Mouse (Mus musculus) large intestine, adult 2 months (tissue): ENCODE data around the gene Kansl1. TPM values are rescaled to one million over a fixed set of nuclear protein-coding genes. Genes with fewer than 3 reads are reported as not detected.

ENCODE experiments used
- DNase-seq: peaks from one replicate; pipeline ENCODE4 v3.0.0-alpha.2; 2012; ENCODE audit warnings: low read depth, low spot score
- WGBS: fragments of 180-500 bp; shearing (Covaris S2); methylation state at CpG from one replicate; pipeline ENCODE4 v1.1.7; 2018; 5-methylcytosine and 5-hydroxymethylcytosine counted together
- polyA plus RNA-seq: library from polyadenylated mRNA; depleted of rRNA; stranded (reverse); fragments of >200 nt; gene quantifications from 2 replicates; pipeline ENCODE4 v1.2.3, GENCODE M21; 2012

Gene Kansl1
- polyA plus RNA-seq, 1 experiment: 31.6 TPM

DNA sequence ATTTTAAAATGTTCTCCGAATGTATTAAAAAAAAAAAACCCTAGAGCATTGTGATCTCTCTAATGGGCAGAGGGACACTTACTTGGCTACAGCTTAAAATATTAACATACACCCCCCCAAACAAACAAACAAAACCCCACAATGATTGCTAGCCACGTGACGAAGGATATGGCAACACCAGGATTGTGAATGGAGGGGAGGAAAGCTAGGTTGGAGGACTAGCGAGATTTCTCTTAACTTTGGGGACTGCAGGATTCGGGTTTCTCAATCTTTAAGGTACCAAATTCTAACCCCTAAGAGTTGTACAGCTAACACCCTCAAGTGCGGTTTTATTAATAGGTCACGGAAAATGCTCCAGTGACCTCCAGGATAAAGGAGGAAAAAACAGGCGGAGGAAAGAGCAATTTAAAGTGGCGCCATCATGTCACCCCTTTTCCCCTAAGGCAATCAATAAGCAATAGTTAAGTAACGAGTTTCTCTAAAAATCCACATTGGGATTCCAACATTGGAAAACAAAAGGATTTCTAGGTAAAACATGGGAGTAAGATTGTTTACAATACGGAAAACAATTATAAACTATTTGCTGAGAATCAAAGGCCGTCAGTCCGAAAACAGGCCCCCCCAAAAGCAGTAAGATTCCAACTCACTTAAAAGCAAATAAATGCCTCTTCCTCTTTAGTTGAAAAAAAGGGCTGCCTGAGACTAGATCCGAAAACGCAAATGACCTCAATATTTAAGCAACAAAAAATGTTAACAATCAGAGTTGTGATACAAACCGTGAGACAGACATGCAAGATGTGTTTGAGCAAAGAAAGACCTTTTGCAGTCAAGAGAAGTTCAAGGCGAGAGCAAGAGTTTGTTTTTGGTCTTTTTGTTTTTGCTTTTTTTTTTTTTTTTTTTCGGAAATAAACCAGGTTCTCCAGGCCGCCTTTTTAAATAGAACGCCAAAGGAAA is 27.9 kb downstream of the Kansl1 start:
- peak; percentile 24 for DNase-seq
- under 1% methylated on average over 20 of the region's 20 CpGs for WGBS

DNA sequence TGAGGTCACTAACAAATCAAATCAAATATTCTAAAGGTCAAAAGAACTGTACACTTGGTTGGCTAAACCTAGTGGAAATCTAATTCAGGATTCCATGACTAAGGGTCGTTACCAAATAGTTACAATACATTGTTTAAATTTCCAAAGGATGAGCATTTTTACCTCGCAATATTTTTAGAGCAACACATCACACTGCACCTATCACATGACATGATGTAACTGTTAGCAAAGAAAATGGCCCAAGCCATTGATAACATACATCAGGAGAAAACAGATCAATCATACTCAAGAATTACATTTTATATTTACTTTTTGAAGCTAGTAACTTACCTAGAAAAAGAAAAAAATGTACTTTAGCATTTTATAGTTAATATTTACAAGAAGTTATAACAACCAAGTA is 29.0 kb downstream of the Kansl1 start:
- no peak for DNase-seq
- 18% methylated on average over 2 of the region's 2 CpGs for WGBS

DNA sequence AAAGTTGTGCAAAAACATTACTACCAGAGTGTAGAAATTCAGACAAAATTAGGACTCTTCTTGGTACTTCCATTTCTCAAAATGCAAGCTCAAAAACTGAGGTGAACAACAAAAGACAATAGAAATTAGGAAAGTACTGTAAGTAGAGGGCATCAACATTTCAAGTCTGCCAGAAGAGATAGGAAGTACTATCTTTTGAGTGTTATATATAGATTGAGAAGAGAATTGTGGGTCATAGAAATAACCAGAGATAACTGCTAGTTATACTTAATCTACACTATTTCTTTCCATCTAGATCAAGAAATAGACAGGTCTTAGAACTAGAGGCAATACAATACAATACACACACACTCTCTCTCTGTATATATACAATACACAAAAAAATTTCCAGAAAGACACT is 30.2 kb downstream of the Kansl1 start:
- DNase-seq: no peak

DNA sequence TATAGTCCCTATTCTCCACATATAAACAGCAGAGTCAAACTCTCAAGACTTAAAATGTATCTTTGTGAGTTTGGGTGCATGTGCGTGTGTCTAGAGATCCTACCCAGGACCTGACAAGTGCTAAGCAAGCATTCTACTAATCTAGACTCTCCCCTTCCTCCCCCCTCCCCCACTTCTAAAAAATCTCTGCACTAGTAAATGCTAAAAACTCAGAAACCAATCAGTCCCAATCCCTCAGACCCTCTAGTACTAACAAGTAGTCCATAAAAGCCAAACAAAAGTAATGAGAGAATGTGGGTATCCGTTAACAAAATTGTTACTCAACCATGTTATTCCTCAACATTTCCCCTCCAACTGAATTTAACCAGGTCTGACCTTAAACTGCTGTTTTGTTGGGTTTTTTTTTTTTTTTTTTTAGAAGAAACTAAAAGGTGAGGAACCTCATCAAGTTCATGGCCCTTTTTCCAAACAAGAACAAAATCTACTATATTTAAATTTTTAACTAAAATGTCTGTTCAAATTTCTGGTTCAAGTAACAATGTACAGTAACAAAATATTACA is 32.2 kb downstream of the Kansl1 start:
- DNase-seq: no peak
- WGBS: 64% methylated on average over 2 of the region's 2 CpGs

DNA sequence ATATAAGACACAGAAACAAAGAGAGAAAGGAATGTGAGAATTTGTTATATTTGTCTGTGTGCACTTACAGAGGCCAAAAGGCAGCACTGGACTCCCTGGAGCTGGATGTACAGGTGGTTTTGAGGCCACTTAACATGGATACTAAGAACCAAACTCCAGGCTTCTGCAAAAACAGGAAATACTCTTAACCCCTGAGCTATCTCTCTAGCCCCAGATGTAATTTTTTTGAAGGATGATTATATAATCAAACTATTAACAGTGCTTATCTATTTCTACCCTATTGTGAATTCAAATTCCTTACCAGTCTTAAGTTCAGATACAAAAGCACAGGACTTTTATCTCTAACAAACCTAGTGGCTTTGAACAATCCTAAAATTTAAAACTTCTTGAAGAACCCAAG is 32.9 kb downstream of the Kansl1 start:
- DNase-seq: no peak

DNA sequence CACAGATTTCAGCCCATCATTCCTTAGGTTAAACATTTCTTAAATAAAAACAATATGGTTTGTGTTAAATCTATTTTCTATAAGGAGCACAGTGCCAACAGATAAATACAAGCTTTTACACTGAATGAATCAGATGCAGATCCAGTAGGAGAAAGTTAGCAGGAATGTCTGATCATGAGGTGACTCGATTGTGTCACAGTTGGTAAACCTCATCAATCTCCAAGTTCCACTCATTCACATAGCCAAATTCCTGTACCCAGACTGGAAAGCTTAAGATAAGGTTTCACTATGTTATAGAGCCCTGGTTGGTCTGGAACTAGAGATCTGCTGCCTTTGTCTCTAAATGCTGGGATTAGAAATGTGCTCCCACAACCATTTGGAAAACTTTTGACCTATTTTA is 33.5 kb downstream of the Kansl1 start:
- DNase-seq: no peak
- WGBS: 36% methylated on average over 1 of the region's 1 CpGs

DNA sequence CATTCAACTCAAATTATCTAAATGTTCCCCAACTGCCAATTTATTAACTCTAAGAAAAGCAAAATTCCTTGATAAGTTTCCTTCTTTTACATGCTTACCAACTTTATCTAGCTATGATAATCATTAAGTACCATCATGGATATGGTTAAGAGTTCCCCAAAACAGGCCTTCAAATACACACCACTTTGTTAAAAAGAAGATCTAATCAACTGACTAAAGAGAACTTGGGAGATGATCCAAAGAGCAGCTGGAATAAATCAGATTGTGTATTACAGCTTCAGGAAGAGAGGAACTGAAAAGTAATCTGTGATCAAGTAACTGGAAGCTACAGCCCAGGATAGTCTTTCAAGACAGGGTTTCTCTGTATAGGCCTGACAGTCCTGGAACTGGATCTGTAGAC is 36.4 kb downstream of the Kansl1 start:
- DNase-seq: no peak

DNA sequence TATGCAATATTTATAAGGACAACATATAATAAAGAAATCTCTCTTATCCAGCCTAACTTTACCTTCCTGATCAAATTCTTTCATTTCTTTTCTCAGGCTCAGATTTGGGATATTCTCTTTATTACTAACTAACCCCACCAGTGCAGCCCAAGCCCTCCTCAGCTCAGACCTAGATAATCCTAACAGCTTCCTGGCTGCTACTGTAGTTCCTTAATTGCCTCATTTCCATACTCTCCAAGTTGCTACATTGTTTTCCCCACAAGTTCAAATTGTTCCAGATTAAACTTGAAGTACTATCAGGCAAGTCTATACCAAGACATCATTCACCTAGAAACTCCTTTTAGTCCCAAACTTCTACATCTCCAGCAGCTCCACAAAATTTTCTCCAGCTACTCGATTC is 36.9 kb downstream of the Kansl1 start:
- no peak for DNase-seq
- WGBS: 65% methylated on average over 1 of the region's 1 CpGs

DNA sequence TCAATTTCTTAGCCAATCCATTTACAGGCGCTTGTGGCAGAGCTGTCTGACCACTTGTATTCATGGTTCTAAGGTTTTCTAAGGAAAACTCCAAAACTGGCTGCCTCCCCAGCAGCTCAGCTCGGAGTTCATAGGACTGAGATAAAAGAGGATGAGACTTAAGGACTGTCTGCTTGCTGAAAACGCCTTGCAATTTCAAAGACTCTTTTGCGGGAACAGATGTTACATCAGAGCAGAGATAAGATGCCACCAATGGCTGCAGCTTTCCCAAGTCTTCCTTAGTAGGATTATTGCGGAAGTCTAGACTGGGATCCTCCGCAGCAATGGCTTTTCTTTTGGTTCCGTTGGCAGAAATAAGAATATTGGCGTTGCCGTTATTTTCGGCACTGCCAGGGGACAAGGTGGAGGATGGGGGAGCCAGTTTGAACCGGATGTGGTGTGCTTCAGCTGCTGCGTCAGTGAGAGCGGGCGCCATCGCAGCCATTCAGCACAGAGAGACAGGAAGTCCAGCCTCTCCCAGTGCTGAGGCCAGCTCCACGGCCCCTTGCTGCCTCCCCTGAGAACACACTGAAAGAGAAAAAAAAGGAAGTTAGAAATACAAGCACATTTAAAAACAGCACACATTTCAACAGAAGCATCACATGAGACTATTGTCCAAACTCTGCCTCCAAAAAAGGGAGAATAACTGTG is 43.8 kb downstream of the Kansl1 start:
- no peak for DNase-seq
- 75% methylated on average over 16 of the region's 16 CpGs for WGBS

DNA sequence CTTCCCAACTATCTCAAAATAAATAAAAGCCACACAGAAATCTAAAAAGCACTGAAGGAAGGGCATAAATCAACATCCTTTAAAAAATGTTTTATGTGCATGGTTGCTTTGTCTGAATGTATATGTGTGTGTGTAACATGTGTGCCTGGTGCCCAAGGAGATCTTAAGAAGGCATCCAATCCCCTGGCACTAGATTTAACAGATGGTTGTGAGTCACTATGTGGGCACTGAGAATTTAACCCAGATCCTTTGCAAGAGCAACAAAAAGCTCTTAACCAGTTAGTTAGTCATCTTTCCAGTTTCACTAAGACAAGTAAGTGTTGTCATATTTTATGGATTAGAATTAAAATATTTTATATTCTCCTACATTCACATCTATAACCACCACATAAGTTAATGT is 56.4 kb downstream of the Kansl1 start:
- no peak for DNase-seq

DNA sequence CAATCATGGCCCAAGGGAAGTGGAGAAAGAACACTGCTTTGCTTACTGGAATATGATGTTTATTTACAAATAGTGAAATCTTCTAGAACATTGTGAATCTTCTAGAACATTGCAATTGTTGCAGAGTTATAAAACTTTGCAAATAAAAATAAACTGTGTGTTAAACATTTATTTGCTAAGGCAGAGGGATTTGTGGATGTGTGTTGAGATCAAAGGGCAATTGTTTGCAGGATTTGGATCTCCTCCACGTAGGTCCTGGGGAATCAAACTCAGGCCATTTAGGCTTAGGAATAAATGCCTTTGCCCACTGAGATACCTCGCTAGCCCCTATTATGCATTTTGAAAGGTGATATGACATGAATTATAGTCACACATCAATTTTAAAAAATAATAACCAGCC is 61.3 kb downstream of the Kansl1 start:
- 20% methylated on average over 2 of the region's 2 CpGs for WGBS
- peak; percentile 16 for DNase-seq

DNA sequence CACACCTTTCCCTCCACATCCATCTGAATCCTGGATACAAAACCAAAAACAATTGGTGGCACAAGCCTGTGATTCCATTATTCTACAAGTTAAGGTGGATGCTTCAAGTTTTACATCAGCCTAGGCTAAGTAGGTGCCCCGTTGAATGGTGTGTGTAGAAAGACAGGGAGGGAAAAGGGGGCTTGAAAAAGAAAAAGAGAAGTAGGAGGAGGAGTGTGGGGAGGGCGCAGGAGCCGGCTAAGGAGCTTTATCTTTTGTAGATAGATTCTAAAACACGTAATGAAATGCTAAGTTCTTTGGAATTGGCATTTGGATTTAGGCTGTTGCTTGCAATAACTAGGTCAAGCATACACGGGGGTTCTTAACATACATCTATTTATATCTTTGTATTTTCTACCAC is 67.7 kb downstream of the Kansl1 start:
- 73% methylated on average over 5 of the region's 5 CpGs for WGBS
- no peak for DNase-seq

DNA sequence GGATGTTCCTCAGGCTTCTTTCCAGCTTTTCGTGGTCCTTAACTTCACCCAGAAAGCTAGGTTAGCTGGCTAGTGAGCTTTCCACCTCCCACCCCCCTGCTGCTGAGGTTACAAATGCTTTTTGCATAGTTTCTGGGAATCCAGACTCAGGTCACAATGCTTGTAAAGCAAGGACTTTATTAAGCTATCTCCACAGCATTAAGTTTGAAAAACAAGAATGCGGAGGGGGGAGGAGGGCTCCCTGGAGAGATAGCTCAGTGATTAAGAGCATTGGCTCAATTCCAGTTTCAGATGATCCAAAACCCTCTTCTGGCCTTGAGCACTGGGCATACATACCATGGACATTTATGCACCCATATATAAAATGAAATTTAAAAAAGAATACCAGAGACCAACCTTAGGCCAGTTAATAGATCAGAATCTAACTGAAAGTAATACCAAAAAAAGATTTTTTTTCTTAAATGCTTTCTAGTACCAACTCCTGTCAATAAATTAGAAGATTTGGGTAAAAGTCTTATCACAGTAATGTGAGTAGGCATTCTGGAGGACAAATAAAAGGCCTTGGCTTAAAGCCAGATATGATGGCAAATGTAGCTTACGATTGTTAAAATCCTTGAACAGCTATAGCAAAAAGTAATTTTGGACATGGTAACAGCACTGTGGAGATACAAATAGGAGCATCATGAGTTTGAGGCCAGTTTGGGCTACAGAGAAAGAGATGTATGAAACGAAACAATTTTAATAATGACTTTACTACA is 69.0 kb downstream of the Kansl1 start:
- 68% methylated on average over 4 of the region's 4 CpGs for WGBS
- no peak for DNase-seq

DNA sequence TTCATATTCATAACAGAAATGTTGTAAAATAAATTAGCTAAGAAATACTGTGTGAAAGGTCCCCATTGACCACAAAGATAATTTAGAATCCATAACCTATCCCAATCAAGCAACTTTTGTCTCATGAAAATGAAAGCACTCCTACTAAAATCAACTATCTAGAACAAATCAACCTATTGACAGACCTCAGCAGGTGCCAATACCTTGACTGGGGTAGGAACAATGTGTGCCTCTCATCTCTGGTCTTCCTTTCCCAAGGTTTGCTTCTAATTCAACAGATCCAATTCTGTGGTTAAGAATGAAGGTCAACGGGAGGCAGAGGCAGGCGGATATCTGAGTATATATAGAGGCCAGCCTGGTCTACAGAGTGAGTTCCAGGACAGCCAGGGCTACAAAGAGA is 73.0 kb downstream of the Kansl1 start:
- no peak for DNase-seq
- 84% methylated on average over 2 of the region's 2 CpGs for WGBS

DNA sequence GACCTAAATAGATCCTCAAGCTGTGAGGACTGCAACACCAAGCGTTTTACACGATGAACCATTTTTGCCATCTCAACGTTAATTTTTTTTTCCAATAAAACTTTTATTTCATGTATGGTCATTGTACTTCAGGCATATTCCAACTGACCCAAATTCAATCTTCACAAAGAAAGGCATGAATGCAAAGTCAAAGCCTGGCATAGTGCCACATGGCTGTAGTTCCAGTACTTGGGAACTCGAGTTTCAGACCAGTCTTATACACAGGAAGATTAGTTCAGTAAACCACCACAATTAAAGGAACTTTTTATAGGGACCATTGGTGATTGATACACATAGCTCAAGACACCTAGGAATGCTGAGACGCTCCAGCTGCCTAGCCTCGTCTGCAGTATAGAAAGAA is 75.5 kb downstream of the Kansl1 start:
- 38% methylated on average over 6 of the region's 6 CpGs for WGBS
- no peak for DNase-seq

DNA sequence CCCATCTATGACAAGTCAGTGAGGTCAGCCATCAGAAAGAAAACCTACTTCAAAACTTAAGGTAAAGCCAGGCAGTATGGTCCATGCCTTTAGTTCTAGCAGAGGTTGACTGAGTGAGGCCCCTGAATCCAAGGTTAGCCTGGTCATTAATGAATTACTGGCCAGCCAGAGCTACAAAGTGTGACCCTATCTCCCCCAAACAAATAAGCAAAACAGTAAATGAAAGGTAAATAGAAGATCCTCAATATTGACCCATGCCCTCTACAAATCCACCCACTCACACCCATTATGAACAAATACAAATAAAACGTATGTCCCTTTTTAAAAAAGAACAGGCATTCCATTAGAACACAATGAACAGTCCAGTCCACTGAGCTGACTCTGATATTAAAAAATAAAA is 76.5 kb downstream of the Kansl1 start:
- 42% methylated on average over 1 of the region's 1 CpGs for WGBS
- no peak for DNase-seq

DNA sequence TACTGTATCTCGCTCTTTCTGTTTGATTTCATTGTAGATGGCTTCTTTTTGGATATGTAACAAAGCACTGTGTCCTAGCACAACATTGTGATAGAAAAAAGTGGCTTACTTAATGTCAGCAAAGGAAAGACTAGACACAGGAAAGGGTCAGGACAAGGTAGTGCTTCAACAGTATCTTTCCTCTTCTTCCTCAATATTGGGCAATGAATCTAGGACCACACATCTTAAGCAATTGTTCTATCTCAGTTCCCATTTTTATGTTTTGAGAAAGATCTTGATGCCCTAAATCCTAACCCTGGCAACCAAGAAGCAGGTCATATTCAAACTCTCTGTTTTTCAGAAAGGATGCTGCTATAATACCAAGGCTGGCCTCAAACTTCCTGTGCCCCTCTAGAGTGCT is 81.4 kb downstream of the Kansl1 start:
- no peak for DNase-seq
- WGBS: 98% methylated on average over 1 of the region's 1 CpGs

DNA sequence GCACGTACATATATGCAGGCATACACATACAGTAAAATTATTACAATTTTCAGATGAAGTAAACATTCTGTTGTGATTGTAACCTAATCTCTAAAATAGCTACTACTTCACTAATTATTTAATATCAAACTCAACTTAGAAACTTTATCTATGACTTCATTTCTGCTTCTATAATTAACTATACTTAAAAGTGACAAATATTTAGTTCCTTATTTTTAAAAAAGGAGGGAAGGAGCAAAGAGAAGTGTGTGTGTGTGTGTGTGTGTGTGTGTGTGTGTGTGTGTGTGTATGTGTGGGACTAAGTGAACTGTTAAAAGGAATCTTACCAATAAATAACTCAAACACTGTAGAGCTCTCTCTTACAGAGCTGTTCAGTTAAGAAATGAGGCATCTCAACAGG is 82.1 kb downstream of the Kansl1 start:
- DNase-seq: no peak
- WGBS: 95% methylated on average over 1 of the region's 1 CpGs

DNA sequence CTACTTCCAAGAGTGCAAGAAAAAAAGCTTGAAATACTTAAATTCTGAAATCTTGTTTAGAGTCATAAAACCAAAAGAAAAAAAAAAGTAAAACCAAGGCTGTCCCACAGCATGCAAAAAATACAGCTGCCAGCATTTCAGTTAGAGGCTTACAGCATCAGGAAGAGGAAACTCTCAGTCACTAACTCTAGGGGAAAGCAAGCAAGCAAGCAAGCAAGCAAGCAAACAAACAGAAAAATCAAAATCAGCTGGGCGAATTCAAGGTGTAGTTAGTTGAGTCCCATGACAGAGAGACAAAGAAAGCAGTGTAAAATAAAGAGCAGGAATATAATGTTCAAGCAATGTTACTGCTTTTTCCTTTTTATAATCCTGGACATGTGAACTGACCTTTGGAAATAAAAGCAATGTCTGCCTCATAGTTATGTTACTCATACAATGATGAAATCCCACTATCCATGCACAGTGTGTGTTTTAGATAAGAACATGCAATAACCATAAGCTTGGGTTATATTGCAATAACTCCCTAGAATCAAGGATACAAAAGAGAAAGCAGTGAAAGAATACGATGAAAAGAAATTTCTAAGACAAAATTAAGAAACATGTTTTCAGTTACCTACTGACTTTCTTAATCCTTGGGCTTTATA is 85.4 kb downstream of the Kansl1 start:
- 29% methylated on average over 2 of the region's 2 CpGs for WGBS
- DNase-seq: peak; percentile 56

DNA sequence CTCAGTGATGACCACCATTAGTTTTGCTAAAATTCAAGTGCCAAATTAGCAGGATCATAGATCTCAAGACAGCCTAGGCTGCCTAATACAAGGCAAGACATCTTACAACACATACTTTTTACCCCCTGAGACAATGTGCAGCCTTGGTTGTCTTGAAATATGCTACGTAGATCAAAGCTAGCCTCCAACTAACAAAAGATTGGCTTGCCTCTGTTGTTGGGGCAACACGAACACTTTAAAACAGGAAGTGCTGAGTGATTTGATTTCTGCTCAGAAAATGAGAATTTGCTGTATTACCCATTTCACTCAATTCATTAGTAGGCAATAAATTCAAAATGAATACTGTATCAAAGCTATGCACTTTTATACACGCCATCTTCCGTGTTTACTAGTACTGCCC is 86.8 kb downstream of the Kansl1 start:
- WGBS: 74% methylated on average over 4 of the region's 4 CpGs
- no peak for DNase-seq
